Mouse (Mus musculus): ENCODE measurements at regions not wholly inside any gene's neighbourhood (a gene's known extent, or its start where the extent isn't known, plus 50 kb on each side); places are given as distances from the start of the nearest gene placed in this dataset.

DNA sequence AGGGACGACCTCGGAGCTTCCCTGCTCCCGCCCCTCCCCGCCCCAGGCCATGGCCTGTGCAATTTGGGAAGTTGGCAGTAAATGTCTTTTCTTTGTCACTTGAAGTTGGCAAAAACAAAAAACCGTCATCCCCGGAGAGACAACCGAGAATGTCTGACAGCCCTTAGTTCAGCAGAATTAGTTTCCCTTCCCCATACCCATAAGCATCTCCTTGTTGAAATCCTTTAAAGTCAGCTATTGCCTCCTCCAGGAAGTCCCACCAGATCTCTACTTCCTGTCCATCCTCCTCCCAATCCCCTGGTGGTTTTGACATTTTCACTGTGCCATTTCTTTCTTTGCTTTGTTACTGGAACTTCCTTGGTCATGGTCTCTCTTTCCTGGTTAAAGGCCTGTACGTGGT lies 54.8 kb downstream of the Foxb1 start:
- H3K36me3 ChIP-seq (ENCODE audit: control insufficient read depth, insufficient read depth, low read length): no peaks in the 10 kb centered on the region
- H3K27ac ChIP-seq (ENCODE audit: control insufficient read depth, insufficient read depth, low read depth, low read length): no peak overlapping the region
- TF ChIP-seq CTCF (IDR thresholded peaks at IDR 0.05; ENCODE audit: control insufficient read depth, insufficient read depth, insufficient replicate concordance, low read depth, low read length) (no peak), POLR2A (IDR thresholded peaks at IDR 0.05; ENCODE audit: control insufficient read depth, low read depth, low read length) (no peak)
- no peak overlapping the region for H3K4me3 ChIP-seq (ENCODE audit: control insufficient read depth, low read depth, low read length)
- no peaks in the 10 kb centered on the region for H3K27me3 ChIP-seq (ENCODE audit: control insufficient read depth, insufficient read depth, low read length)
- peaks cover 2% of the 10 kb centered on the region; the same call in 1 of the 2 replicates for H3K4me1 ChIP-seq (ENCODE audit: control insufficient read depth, insufficient read depth, low read length)

DNA sequence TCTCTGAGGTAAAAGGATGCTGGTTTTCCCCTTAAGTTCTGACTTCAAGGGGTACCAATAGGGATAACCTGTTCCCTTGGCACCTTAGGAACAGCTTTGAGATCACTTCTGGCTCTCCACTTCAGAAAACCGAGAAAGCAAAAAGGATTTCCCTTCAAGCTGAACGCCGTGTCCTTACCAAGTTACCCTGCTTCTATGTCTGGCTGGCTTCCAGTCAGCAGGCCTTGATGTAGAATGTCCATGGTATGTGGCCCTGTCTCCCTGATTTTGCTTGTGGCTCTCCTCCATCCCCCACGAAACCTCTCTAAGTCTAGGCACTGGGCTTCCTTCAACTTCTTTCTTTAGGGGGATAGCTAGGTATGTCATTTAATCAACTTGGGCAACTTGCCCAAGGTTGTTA lies 55.7 kb downstream of the Foxb1 start:
- no peaks in the 10 kb centered on the region for H3K36me3 ChIP-seq (ENCODE audit: control insufficient read depth, insufficient read depth, low read length)
- no peak overlapping the region for H3K4me3 ChIP-seq (ENCODE audit: control insufficient read depth, low read depth, low read length)
- peaks cover 2% of the 10 kb centered on the region; the same call in 1 of the 2 replicates for H3K4me1 ChIP-seq (ENCODE audit: control insufficient read depth, insufficient read depth, low read length)
- no peak overlapping the region for H3K27ac ChIP-seq (ENCODE audit: control insufficient read depth, insufficient read depth, low read depth, low read length)
- TF ChIP-seq POLR2A (IDR thresholded peaks at IDR 0.05; ENCODE audit: control insufficient read depth, low read depth, low read length): no peak
- no peak for TF ChIP-seq CTCF (IDR thresholded peaks at IDR 0.05; ENCODE audit: control insufficient read depth, insufficient read depth, insufficient replicate concordance, low read depth, low read length)
- H3K27me3 ChIP-seq (ENCODE audit: control insufficient read depth, insufficient read depth, low read length): no peaks in the 10 kb centered on the region

- H3K36me3 ChIP-seq (ENCODE audit: control insufficient read depth, insufficient read depth, low read length): no peaks in the 10 kb centered on the region
- H3K27me3 ChIP-seq (ENCODE audit: control insufficient read depth, insufficient read depth, low read length): no peaks in the 10 kb centered on the region
- no peak overlapping the region for H3K27ac ChIP-seq (ENCODE audit: control insufficient read depth, insufficient read depth, low read depth, low read length)
- H3K4me1 ChIP-seq (ENCODE audit: control insufficient read depth, insufficient read depth, low read length): peaks cover 2% of the 10 kb centered on the region; the same call in 1 of the 2 replicates
- no peak overlapping the region for H3K4me3 ChIP-seq (ENCODE audit: control insufficient read depth, low read depth, low read length)
- no peak for TF ChIP-seq POLR2A (IDR thresholded peaks at IDR 0.05; ENCODE audit: control insufficient read depth, low read depth, low read length)
Measured at GRCm38 (mm10) chr9:69703731-69704130, 57.0 kb downstream of the Foxb1 start.

DNA sequence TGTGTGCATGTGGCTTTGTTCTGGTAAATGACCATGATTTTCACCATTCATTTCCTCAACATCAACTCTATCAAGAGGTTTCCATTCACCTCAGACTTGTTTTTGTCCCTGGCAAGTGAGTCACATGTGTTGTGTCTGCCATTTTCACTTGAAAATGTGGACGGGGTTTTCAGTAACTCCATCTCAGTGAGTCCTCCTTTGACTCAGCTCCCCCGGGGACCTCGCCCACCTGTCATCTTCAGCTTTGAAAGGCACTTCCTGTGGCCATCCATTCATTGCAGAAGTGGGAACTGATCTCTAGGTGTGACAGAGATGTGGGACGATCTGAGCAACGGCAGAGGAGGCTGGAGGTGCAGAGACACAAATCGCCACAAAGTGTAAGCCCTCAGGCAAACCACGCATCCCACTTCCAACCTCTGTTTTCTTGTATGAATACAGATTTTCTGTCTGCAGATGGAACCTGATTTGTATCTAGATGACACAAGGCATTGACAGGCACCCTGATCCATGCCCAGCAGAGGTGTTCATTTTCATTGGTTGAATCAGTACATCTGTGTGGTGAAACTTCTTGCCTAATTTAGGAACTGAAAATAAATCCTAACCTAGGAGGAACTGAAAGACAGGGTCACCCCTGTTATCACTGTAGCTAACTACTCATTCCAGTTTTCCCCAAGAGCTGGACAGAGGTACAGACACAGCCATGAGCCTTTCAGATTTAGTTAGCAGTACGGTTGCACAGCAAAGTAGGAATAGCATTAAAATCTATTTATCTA lies 58.4 kb downstream of the Foxb1 start:
- no peaks in the 10 kb centered on the region for H3K36me3 ChIP-seq (ENCODE audit: control insufficient read depth, insufficient read depth, low read length)

GRCm38 (mm10) chr9:69700696-69701095 lies 60.0 kb downstream of the Foxb1 start:
- Histone ChIP-seq H3K36me3 (ENCODE audit: control insufficient read depth, insufficient read depth, low read length) (no peaks in the 10 kb centered on the region), H3K27ac (ENCODE audit: control insufficient read depth, insufficient read depth, low read depth, low read length) (no peak overlapping the region), H3K27me3 (ENCODE audit: control insufficient read depth, insufficient read depth, low read length) (no peaks in the 10 kb centered on the region), H3K4me3 (ENCODE audit: control insufficient read depth, low read depth, low read length) (no peak overlapping the region), H3K4me1 (ENCODE audit: control insufficient read depth, insufficient read depth, low read length) (peaks cover 2% of the 10 kb centered on the region; the same call in 1 of the 2 replicates)
- TF ChIP-seq POLR2A (IDR thresholded peaks at IDR 0.05; ENCODE audit: control insufficient read depth, low read depth, low read length) (no peak), CTCF (IDR thresholded peaks at IDR 0.05; ENCODE audit: control insufficient read depth, insufficient read depth, insufficient replicate concordance, low read depth, low read length) (no peak)

More for the DNA sequence above, 58.4 kb downstream of the Foxb1 start:
- Histone ChIP-seq H3K4me3 (ENCODE audit: control insufficient read depth, low read depth, low read length) (no peak overlapping the region), H3K27ac (ENCODE audit: control insufficient read depth, insufficient read depth, low read depth, low read length) (no peak overlapping the region), H3K27me3 (ENCODE audit: control insufficient read depth, insufficient read depth, low read length) (no peaks in the 10 kb centered on the region), H3K4me1 (ENCODE audit: control insufficient read depth, insufficient read depth, low read length) (peaks cover 2% of the 10 kb centered on the region; the same call in 1 of the 2 replicates)
- TF ChIP-seq CTCF (IDR thresholded peaks at IDR 0.05; ENCODE audit: control insufficient read depth, insufficient read depth, insufficient replicate concordance, low read depth, low read length) (no peak), POLR2A (IDR thresholded peaks at IDR 0.05; ENCODE audit: control insufficient read depth, low read depth, low read length) (no peak)

GRCm38 (mm10) chr9:69691756-69692155 lies 69.0 kb downstream of the Foxb1 start:
- Histone ChIP-seq H3K36me3 (ENCODE audit: control insufficient read depth, insufficient read depth, low read length) (no peaks in the 10 kb centered on the region), H3K27me3 (ENCODE audit: control insufficient read depth, insufficient read depth, low read length) (no peaks in the 10 kb centered on the region), H3K4me1 (ENCODE audit: control insufficient read depth, insufficient read depth, low read length) (no peaks in the 10 kb centered on the region; the same call in 1 of the 2 replicates), H3K27ac (ENCODE audit: control insufficient read depth, insufficient read depth, low read depth, low read length) (no peak overlapping the region), H3K4me3 (ENCODE audit: control insufficient read depth, low read depth, low read length) (no peak overlapping the region)
- TF ChIP-seq CTCF (IDR thresholded peaks at IDR 0.05; ENCODE audit: control insufficient read depth, insufficient read depth, insufficient replicate concordance, low read depth, low read length) (no peak), POLR2A (IDR thresholded peaks at IDR 0.05; ENCODE audit: control insufficient read depth, low read depth, low read length) (no peak)

DNA sequence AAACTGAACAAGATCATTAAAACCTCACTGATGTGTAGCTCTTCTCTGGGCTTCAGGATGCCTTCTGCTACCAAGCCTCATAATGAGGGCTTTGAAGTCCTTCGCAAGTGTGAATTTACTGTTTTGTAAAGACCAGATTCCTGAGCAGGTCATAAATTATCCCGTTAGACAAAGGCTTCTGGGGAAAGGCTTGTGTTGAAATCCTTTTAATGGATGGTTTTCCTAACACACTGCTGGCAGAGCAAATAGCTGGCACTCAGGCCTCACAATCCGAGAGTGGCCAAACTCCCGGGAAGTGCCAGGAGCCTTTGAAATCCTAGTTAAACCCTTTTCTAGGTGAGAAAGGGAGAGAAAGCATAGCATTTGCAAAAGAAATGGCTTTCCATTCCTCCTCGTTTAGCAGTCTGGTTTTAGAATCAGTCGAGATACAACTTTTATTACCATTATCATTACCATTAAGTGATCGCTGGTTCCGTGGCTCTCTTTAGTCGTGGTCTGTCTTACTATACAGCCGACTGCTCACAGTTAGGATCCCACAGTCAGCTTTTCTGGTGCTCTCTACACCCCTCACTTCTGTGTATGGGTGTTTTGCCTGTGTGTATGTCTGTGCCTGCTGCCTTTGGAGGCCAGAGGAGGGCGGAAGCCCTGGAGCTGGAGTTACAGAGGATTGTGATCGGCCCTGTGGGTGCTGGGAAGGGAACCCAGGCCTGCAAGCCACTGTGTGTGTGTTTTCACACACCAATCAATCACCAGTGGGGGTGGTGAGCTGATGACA lies 73.2 kb downstream of the Foxb1 start:
- no peak for TF ChIP-seq POLR2A (IDR thresholded peaks at IDR 0.05; ENCODE audit: control insufficient read depth, low read depth, low read length)
- no peak for TF ChIP-seq CTCF (IDR thresholded peaks at IDR 0.05; ENCODE audit: control insufficient read depth, insufficient read depth, insufficient replicate concordance, low read depth, low read length)
- H3K27me3 ChIP-seq (ENCODE audit: control insufficient read depth, insufficient read depth, low read length): no peaks in the 10 kb centered on the region
- no peak overlapping the region for H3K27ac ChIP-seq (ENCODE audit: control insufficient read depth, insufficient read depth, low read depth, low read length)
- H3K4me3 ChIP-seq (ENCODE audit: control insufficient read depth, low read depth, low read length): no peak overlapping the region
- H3K36me3 ChIP-seq (ENCODE audit: control insufficient read depth, insufficient read depth, low read length): no peaks in the 10 kb centered on the region
- no peaks in the 10 kb centered on the region; the same call in 1 of the 2 replicates for H3K4me1 ChIP-seq (ENCODE audit: control insufficient read depth, insufficient read depth, low read length)
